Mouse (Mus musculus) MEL (cell line): Measurements from ENCODE around the gene Rnf19b. TPM values are rescaled to one million over a fixed set of nuclear protein-coding genes. Genes with fewer than 3 reads are reported as not detected.

Source experiments
- DNase-seq: peaks from one replicate; pipeline ENCODE4 v3.0.0; 2011; ENCODE audit warnings: low read depth, low spot score
- H3K27ac ChIP-seq: 2 replicates; pipeline ENCODE4 v1.5.1; 2012; ENCODE audit warnings: low read depth, mild to moderate bottlenecking, control low read depth, low read length, moderate library complexity; ENCODE audit not compliant: control insufficient read depth
- H3K27me3 ChIP-seq, 2 experiments: fragments of 150-350 bp in 1 of 2; sonication (generic) in 1 of 2; 2 replicates each; pipeline ENCODE4 v1.6.1; 2012; ENCODE audit warnings: low read length in 2 of 2, mild to moderate bottlenecking in 2 of 2, improper control_type of control experiment in 1 of 2, moderate library complexity in 1 of 2; ENCODE audit not compliant: insufficient read depth in 2 of 2, control insufficient read depth in 1 of 2
- H3K36me3 ChIP-seq, 2 experiments: 2 replicates each; pipeline ENCODE4 v1.6.1; 2012 to 2014; ENCODE audit warnings: low read length in 2 of 2, improper control_type of control experiment in 1 of 2, inconsistent platforms in 1 of 2, mild to moderate bottlenecking in 1 of 2; ENCODE audit not compliant: insufficient read depth in 2 of 2, control insufficient read depth in 1 of 2
- H3K4me1 ChIP-seq, 2 experiments: fragments of 150-350 bp in 1 of 2; sonication (generic) in 1 of 2; 2 replicates each; pipeline ENCODE4 v1.6.1; 2012; ENCODE audit warnings: low read length in 2 of 2, improper control_type of control experiment in 1 of 2, mild to moderate bottlenecking in 1 of 2; ENCODE audit not compliant: insufficient read depth in 2 of 2, control insufficient read depth in 1 of 2
- H3K4me3 ChIP-seq, 2 experiments: fragments of 150-350 bp in 1 of 2; sonication (generic) in 1 of 2; 2 replicates each; pipeline ENCODE4 v1.5.1; 2012; ENCODE audit warnings: low read depth in 2 of 2, low read length in 2 of 2, mild to moderate bottlenecking in 2 of 2, moderate library complexity in 2 of 2, control low read depth in 1 of 2, improper control_type of control experiment in 1 of 2; ENCODE audit not compliant: control insufficient read depth in 1 of 2, insufficient read depth in 1 of 2
- H3K79me2 ChIP-seq: 2 replicates; pipeline ENCODE4 v1.6.1; 2012; ENCODE audit warnings: mild to moderate bottlenecking, low read length, moderate library complexity; ENCODE audit not compliant: control insufficient read depth, poor library complexity, insufficient read depth
- H3K9ac ChIP-seq: 2 replicates; pipeline ENCODE4 v1.6.1; 2012; ENCODE audit warnings: low read depth, mild to moderate bottlenecking, control low read depth, low read length, moderate library complexity; ENCODE audit not compliant: control insufficient read depth, poor library complexity, severe bottlenecking
- H3K9me3 ChIP-seq: fragments of 150-350 bp; sonication (generic); replicated peaks from 2 replicates; pipeline ENCODE4 v1.6.1; 2012; ENCODE audit warnings: mild to moderate bottlenecking, low read length, improper control_type of control experiment, moderate library complexity; ENCODE audit not compliant: insufficient read depth
- BHLHE40 ChIP-seq: IDR thresholded peaks from 2 replicates; pipeline ENCODE4 v1.6.1; 2012; ENCODE audit warnings: low read depth, mild to moderate bottlenecking, inconsistent platforms, low read length, improper control_type of control experiment, borderline replicate concordance
- CHD1 ChIP-seq: IDR thresholded peaks from 2 replicates; pipeline ENCODE4 v1.6.1; 2012; ENCODE audit warnings: low read depth, mild to moderate bottlenecking, inconsistent platforms, low read length, improper control_type of control experiment
- CHD2 ChIP-seq: IDR thresholded peaks from 2 replicates; pipeline ENCODE4 v1.6.1; 2011; ENCODE audit warnings: low read length, improper control_type of control experiment
- ELF1 ChIP-seq: IDR thresholded peaks from 2 replicates; pipeline ENCODE4 v1.6.1; 2014; ENCODE audit warnings: low read depth, mild to moderate bottlenecking, inconsistent platforms, low read length, improper control_type of control experiment, moderate library complexity
- EP300 ChIP-seq, 2 experiments: IDR thresholded peaks; 2 replicates each; pipeline ENCODE4 v1.6.1; 2011; ENCODE audit warnings: improper control_type of control experiment in 2 of 2, low read length in 2 of 2, low read depth in 1 of 2, mild to moderate bottlenecking in 1 of 2
- GABPA ChIP-seq: IDR thresholded peaks from 2 replicates; pipeline ENCODE4 v1.6.1; 2012; ENCODE audit warnings: low read depth, mild to moderate bottlenecking, inconsistent platforms, low read length, improper control_type of control experiment, moderate library complexity
- HCFC1 ChIP-seq: IDR thresholded peaks from 2 replicates; pipeline ENCODE4 v1.6.1; 2012; ENCODE audit warnings: low read depth, mild to moderate bottlenecking, inconsistent platforms, low read length, improper control_type of control experiment, moderate library complexity
- JUND ChIP-seq: IDR thresholded peaks from 2 replicates; pipeline ENCODE4 v1.6.1; 2011; ENCODE audit warnings: low read depth, mild to moderate bottlenecking, improper control_type of control experiment, low read length
- KAT2A ChIP-seq: conservative IDR thresholded peaks from 2 replicates; pipeline ENCODE4 v1.6.1; 2012; ENCODE audit warnings: low read depth, low read length, improper control_type of control experiment, inconsistent platforms
- MAZ ChIP-seq: IDR thresholded peaks from 2 replicates; pipeline ENCODE4 v1.6.1; 2012; ENCODE audit warnings: low read depth, mild to moderate bottlenecking, inconsistent platforms, low read length, improper control_type of control experiment
- MXI1 ChIP-seq: IDR thresholded peaks from 2 replicates; pipeline ENCODE4 v1.6.1; 2011; ENCODE audit warnings: mild to moderate bottlenecking, low read depth, low read length, improper control_type of control experiment
- MYB ChIP-seq: IDR thresholded peaks from 2 replicates; pipeline ENCODE4 v1.6.1; 2011; ENCODE audit warnings: mild to moderate bottlenecking, low read depth, low read length, improper control_type of control experiment
- MYC ChIP-seq: IDR thresholded peaks from 2 replicates; pipeline ENCODE4 v1.6.1; 2011; ENCODE audit warnings: low read depth, mild to moderate bottlenecking, low read length, improper control_type of control experiment, moderate library complexity
- NELFE ChIP-seq: IDR thresholded peaks from 2 replicates; pipeline ENCODE4 v1.6.1; 2011; ENCODE audit warnings: low read depth, low read length, improper control_type of control experiment
- NRF1 ChIP-seq: IDR thresholded peaks from 2 replicates; pipeline ENCODE4 v1.6.1; 2014; ENCODE audit warnings: low read depth, mild to moderate bottlenecking, inconsistent platforms, low read length, improper control_type of control experiment, moderate library complexity; ENCODE audit not compliant: poor library complexity, insufficient read depth, severe bottlenecking
- POLR2A ChIP-seq, 2 experiments: IDR thresholded peaks; 2 replicates each; pipeline ENCODE4 v1.6.1; 2011 to 2012; ENCODE audit warnings: low read length in 2 of 2, mild to moderate bottlenecking in 2 of 2, control low read depth in 1 of 2, improper control_type of control experiment in 1 of 2, low read depth in 1 of 2, moderate library complexity in 1 of 2; ENCODE audit not compliant: control insufficient read depth in 1 of 2, insufficient read depth in 1 of 2, poor library complexity in 1 of 2
- POLR2AphosphoS2 ChIP-seq: IDR thresholded peaks from 2 replicates; pipeline ENCODE4 v1.6.1; 2011; ENCODE audit warnings: low read length, improper control_type of control experiment
- POLR2AphosphoS5 ChIP-seq: IDR thresholded peaks from 2 replicates; pipeline ENCODE4 v1.6.1; 2012; ENCODE audit warnings: low read depth, borderline replicate concordance, mild to moderate bottlenecking, inconsistent platforms, low read length, moderate library complexity, mixed read lengths
- SIN3A ChIP-seq: IDR thresholded peaks from 2 replicates; pipeline ENCODE4 v1.6.1; 2012; ENCODE audit warnings: low read length, improper control_type of control experiment, inconsistent platforms
- SMC3 ChIP-seq: IDR thresholded peaks from 2 replicates; pipeline ENCODE4 v1.6.1; 2011; ENCODE audit warnings: low read depth, low read length, improper control_type of control experiment
- TAL1 ChIP-seq: IDR thresholded peaks from 2 replicates; pipeline ENCODE4 v1.6.1; 2012; ENCODE audit warnings: mild to moderate bottlenecking, inconsistent platforms, low read length, moderate library complexity, mixed read lengths
- TBP ChIP-seq: IDR thresholded peaks from 2 replicates; pipeline ENCODE4 v1.8.0; 2011; ENCODE audit warnings: low read depth, low read length, improper control_type of control experiment
- TCF12 ChIP-seq: IDR thresholded peaks from 2 replicates; pipeline ENCODE4 v1.6.1; 2014; ENCODE audit warnings: low read depth, mild to moderate bottlenecking, inconsistent platforms, low read length, improper control_type of control experiment, moderate library complexity
- UBTF ChIP-seq: IDR thresholded peaks from 2 replicates; pipeline ENCODE4 v1.6.1; 2012; ENCODE audit warnings: low read depth, mild to moderate bottlenecking, inconsistent platforms, low read length, improper control_type of control experiment, moderate library complexity, borderline replicate concordance; ENCODE audit not compliant: insufficient read depth
- USF1 ChIP-seq: IDR thresholded peaks from 2 replicates; pipeline ENCODE4 v1.6.1; 2014; ENCODE audit warnings: low read depth, mild to moderate bottlenecking, inconsistent platforms, low read length, improper control_type of control experiment, moderate library complexity
- USF2 ChIP-seq, 2 experiments: IDR thresholded peaks; 2 replicates each; pipeline ENCODE4 v1.6.1; 2011 to 2012; ENCODE audit warnings: improper control_type of control experiment in 2 of 2, low read length in 2 of 2, borderline replicate concordance in 1 of 2, inconsistent platforms in 1 of 2, low read depth in 1 of 2, mild to moderate bottlenecking in 1 of 2; ENCODE audit not compliant: insufficient read depth in 1 of 2
- ZC3H11A ChIP-seq: IDR thresholded peaks from 2 replicates; pipeline ENCODE4 v1.6.1; 2012; ENCODE audit warnings: low read depth, mild to moderate bottlenecking, inconsistent platforms, low read length, improper control_type of control experiment
- ZKSCAN1 ChIP-seq: IDR thresholded peaks from 2 replicates; pipeline ENCODE4 v1.6.1; 2012; ENCODE audit warnings: low read depth, mild to moderate bottlenecking, inconsistent platforms, low read length, improper control_type of control experiment, moderate library complexity
- polyA plus RNA-seq, 2 experiments: library from polyadenylated mRNA; stranded (reverse) in 1 of 2; unstranded in 1 of 2; fragments of >175 nt in 1 of 2; fragments of >200 nt in 1 of 2; gene quantifications; 2 replicates each; pipeline versions ENCODE4 v1.2.1 to v1.2.4; 2012; ENCODE audit warnings: low replicate concordance in 2 of 2, low read depth in 1 of 2; ENCODE audit not compliant: insufficient read length in 2 of 2, insufficient read depth in 1 of 2, missing spikeins in 1 of 2
- total RNA-seq: library from RNA; depleted of rRNA; stranded (reverse); fragments of 300-350 nt; gene quantifications from 2 replicates; pipeline ENCODE4 v1.2.3, GENCODE M21; 2012

The Rnf19b gene
- total and polyA plus RNA-seq, 3 experiments, result 26.3 to 30.0 TPM; not detected in 1

- TF ChIP-seq GABPA, result peak; percentile 41; the same call in 1 of the 2 replicates
- peak; percentile 72 for TF ChIP-seq TAL1
- TF ChIP-seq TCF12, result peak; percentile 91
- 0 out of 2 replicates have a peak, but pooled peaks have one; percentile 80 for TF ChIP-seq CHD1
- TF ChIP-seq, all 39 proteins: peak for 24
Measured at GRCm38 (mm10) chr4:129008672-129009071, 49.4 kb upstream of the Rnf19b start (continued).

GRCm38 (mm10) chr4:129009521-129009920, 48.5 kb upstream of the Rnf19b start:
- Histone ChIP-seq H3K79me2 (0 out of 2 replicates have a peak, but pooled peaks cover 1% of the 10 kb centered on the region), H3K27ac (peak overlapping the region; percentile 88; the same call in 1 of the 2 replicates), H3K9me3 (no peaks in the 10 kb centered on the region), H3K9ac (no peak overlapping the region), H3K4me3 (no peak overlapping the region), H3K27me3 (no peaks in the 10 kb centered on the region), H3K4me1 (peaks cover 21 to 52% of the 10 kb centered on the region in 2 experiments), H3K36me3 (peaks cover 25 to 55% of the 10 kb centered on the region in 2 experiments)
- DNase-seq, result no peak
- TF ChIP-seq TBP, result no peak
- no peak for TF ChIP-seq CHD2
- TF ChIP-seq USF1, result no peak
- no peak for TF ChIP-seq SIN3A

DNA sequence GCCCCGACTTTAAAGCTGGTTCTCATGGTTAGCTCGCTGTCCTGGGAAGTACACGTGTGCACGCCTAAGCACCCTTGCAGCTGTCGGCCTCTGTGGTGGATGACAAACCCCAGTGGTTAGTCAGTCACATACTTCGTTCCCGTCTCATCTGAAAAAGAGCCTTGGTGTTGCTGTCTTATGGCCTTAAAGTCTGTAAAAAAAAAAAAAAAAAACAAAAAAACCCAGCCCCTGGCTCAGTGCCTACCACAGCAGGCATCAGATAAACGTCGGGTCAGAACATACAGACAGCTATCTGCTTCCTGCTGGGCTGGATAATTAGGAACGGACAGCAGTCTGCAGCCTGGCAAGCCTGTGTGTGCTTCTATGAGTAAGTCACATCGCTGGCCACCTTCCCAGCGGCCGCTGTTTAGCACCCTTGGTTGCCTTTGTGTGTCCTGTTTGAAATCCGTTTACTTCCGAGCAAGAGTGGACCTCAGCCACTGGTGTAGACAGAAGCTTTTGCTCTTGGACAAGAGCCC, 46.4 kb upstream of the Rnf19b start:
- peaks cover 19 to 54% of the 10 kb centered on the region in 2 experiments for H3K36me3 ChIP-seq
- peak overlapping the region; percentile 28 for H3K9ac ChIP-seq
- no peak overlapping the region for H3K4me3 ChIP-seq
- no peaks in the 10 kb centered on the region for H3K79me2 ChIP-seq
- DNase-seq, result peak; percentile 75
- H3K27ac ChIP-seq, result peak overlapping the region; percentile 82
- no peaks in the 10 kb centered on the region for H3K27me3 ChIP-seq
- no peaks in the 10 kb centered on the region for H3K9me3 ChIP-seq
- H3K4me1 ChIP-seq, result peaks cover 21 to 50% of the 10 kb centered on the region in 2 experiments
- TF ChIP-seq POLR2AphosphoS5 (no peak), JUND (no peak), MYC (peak; percentile 50; the same call in 1 of the 2 replicates), POLR2AphosphoS2 (peak; percentile 65), GABPA (no peak), HCFC1 (no peak; the same call in 1 of the 2 replicates), MAZ (no peak), BHLHE40 (peak; percentile 69; the same call in 1 of the 2 replicates), EP300 (IDR thresholded peaks at IDR 0.05; ENCODE audit: low read depth in 1 of 2, low read length in 2 of 2) (peak; percentile 80 to 87), USF2 (IDR thresholded peaks at IDR 0.05; ENCODE audit: borderline replicate concordance in 1 of 2, insufficient read depth in 1 of 2, low read depth in 1 of 2, low read length in 2 of 2) (no peak), ELF1 (no peak), USF1 (0 out of 2 replicates have a peak, but pooled peaks have one; percentile 7), NELFE (no peak), MXI1 (peak; percentile 89), TAL1 (peak; percentile 50), UBTF (no peak), MYB (no peak; the same call in 1 of the 2 replicates), POLR2A (IDR thresholded peaks at IDR 0.05; ENCODE audit: control insufficient read depth in 1 of 2, insufficient read depth in 1 of 2, low read depth in 1 of 2, low read length in 2 of 2, poor library complexity in 1 of 2) (no peak; a peak in 1 of 4 replicates), KAT2A (no peak), NRF1 (no peak), SMC3 (no peak), ZC3H11A (no peak), ZKSCAN1 (no peak; the same call in 1 of the 2 replicates)
